Mouse (Mus musculus) MEL (cell line): ENCODE results near the gene BC051665. TPM values are rescaled to one million over a fixed set of nuclear protein-coding genes. Genes with fewer than 3 reads are reported as not detected.

Source experiments
- DNase-seq: peaks from one replicate; pipeline ENCODE4 v3.0.0; 2011; ENCODE audit warnings: low read depth, low spot score
- H3K27ac ChIP-seq: 2 replicates; pipeline ENCODE4 v1.5.1; 2012; ENCODE audit warnings: low read depth, mild to moderate bottlenecking, control low read depth, low read length, moderate library complexity; ENCODE audit not compliant: control insufficient read depth
- H3K27me3 ChIP-seq, 2 experiments: fragments of 150-350 bp in 1 of 2; sonication (generic) in 1 of 2; 2 replicates each; pipeline ENCODE4 v1.6.1; 2012; ENCODE audit warnings: low read length in 2 of 2, mild to moderate bottlenecking in 2 of 2, improper control_type of control experiment in 1 of 2, moderate library complexity in 1 of 2; ENCODE audit not compliant: insufficient read depth in 2 of 2, control insufficient read depth in 1 of 2
- H3K36me3 ChIP-seq, 2 experiments: 2 replicates each; pipeline ENCODE4 v1.6.1; 2012 to 2014; ENCODE audit warnings: low read length in 2 of 2, improper control_type of control experiment in 1 of 2, inconsistent platforms in 1 of 2, mild to moderate bottlenecking in 1 of 2; ENCODE audit not compliant: insufficient read depth in 2 of 2, control insufficient read depth in 1 of 2
- H3K4me1 ChIP-seq, 2 experiments: fragments of 150-350 bp in 1 of 2; sonication (generic) in 1 of 2; 2 replicates each; pipeline ENCODE4 v1.6.1; 2012; ENCODE audit warnings: low read length in 2 of 2, improper control_type of control experiment in 1 of 2, mild to moderate bottlenecking in 1 of 2; ENCODE audit not compliant: insufficient read depth in 2 of 2, control insufficient read depth in 1 of 2
- H3K4me3 ChIP-seq, 2 experiments: fragments of 150-350 bp in 1 of 2; sonication (generic) in 1 of 2; 2 replicates each; pipeline ENCODE4 v1.5.1; 2012; ENCODE audit warnings: low read depth in 2 of 2, low read length in 2 of 2, mild to moderate bottlenecking in 2 of 2, moderate library complexity in 2 of 2, control low read depth in 1 of 2, improper control_type of control experiment in 1 of 2; ENCODE audit not compliant: control insufficient read depth in 1 of 2, insufficient read depth in 1 of 2
- H3K79me2 ChIP-seq: 2 replicates; pipeline ENCODE4 v1.6.1; 2012; ENCODE audit warnings: mild to moderate bottlenecking, low read length, moderate library complexity; ENCODE audit not compliant: control insufficient read depth, poor library complexity, insufficient read depth
- H3K9ac ChIP-seq: 2 replicates; pipeline ENCODE4 v1.6.1; 2012; ENCODE audit warnings: low read depth, mild to moderate bottlenecking, control low read depth, low read length, moderate library complexity; ENCODE audit not compliant: control insufficient read depth, poor library complexity, severe bottlenecking
- H3K9me3 ChIP-seq: fragments of 150-350 bp; sonication (generic); replicated peaks from 2 replicates; pipeline ENCODE4 v1.6.1; 2012; ENCODE audit warnings: mild to moderate bottlenecking, low read length, improper control_type of control experiment, moderate library complexity; ENCODE audit not compliant: insufficient read depth
- BHLHE40 ChIP-seq: IDR thresholded peaks from 2 replicates; pipeline ENCODE4 v1.6.1; 2012; ENCODE audit warnings: low read depth, mild to moderate bottlenecking, inconsistent platforms, low read length, improper control_type of control experiment, borderline replicate concordance
- CHD1 ChIP-seq: IDR thresholded peaks from 2 replicates; pipeline ENCODE4 v1.6.1; 2012; ENCODE audit warnings: low read depth, mild to moderate bottlenecking, inconsistent platforms, low read length, improper control_type of control experiment
- CHD2 ChIP-seq: IDR thresholded peaks from 2 replicates; pipeline ENCODE4 v1.6.1; 2011; ENCODE audit warnings: low read length, improper control_type of control experiment
- CTCF ChIP-seq, 3 experiments: IDR thresholded peaks in 2 of 3; conservative IDR thresholded peaks in 1 of 3; 2 replicates each; pipeline ENCODE4 v1.5.1; 2011 to 2012; ENCODE audit warnings: low read length in 3 of 3, low read depth in 2 of 3, mild to moderate bottlenecking in 2 of 3, improper control_type of control experiment in 1 of 3, inconsistent platforms in 1 of 3, mixed read lengths in 1 of 3, moderate library complexity in 1 of 3; ENCODE audit not compliant: control insufficient read depth in 1 of 3, insufficient read depth in 1 of 3, poor library complexity in 1 of 3, severe bottlenecking in 1 of 3
- E2F4 ChIP-seq: IDR thresholded peaks from 2 replicates; pipeline ENCODE4 v1.6.1; 2011; ENCODE audit warnings: low read depth, low read length, improper control_type of control experiment, borderline replicate concordance
- EP300 ChIP-seq, 2 experiments: IDR thresholded peaks; 2 replicates each; pipeline ENCODE4 v1.6.1; 2011; ENCODE audit warnings: improper control_type of control experiment in 2 of 2, low read length in 2 of 2, low read depth in 1 of 2, mild to moderate bottlenecking in 1 of 2
- GABPA ChIP-seq: IDR thresholded peaks from 2 replicates; pipeline ENCODE4 v1.6.1; 2012; ENCODE audit warnings: low read depth, mild to moderate bottlenecking, inconsistent platforms, low read length, improper control_type of control experiment, moderate library complexity
- GATA1 ChIP-seq: IDR thresholded peaks from 2 replicates; pipeline ENCODE4 v1.6.1; 2011; ENCODE audit warnings: low read depth, low read length, improper control_type of control experiment
- HCFC1 ChIP-seq: IDR thresholded peaks from 2 replicates; pipeline ENCODE4 v1.6.1; 2012; ENCODE audit warnings: low read depth, mild to moderate bottlenecking, inconsistent platforms, low read length, improper control_type of control experiment, moderate library complexity
- MAZ ChIP-seq: IDR thresholded peaks from 2 replicates; pipeline ENCODE4 v1.6.1; 2012; ENCODE audit warnings: low read depth, mild to moderate bottlenecking, inconsistent platforms, low read length, improper control_type of control experiment
- MXI1 ChIP-seq: IDR thresholded peaks from 2 replicates; pipeline ENCODE4 v1.6.1; 2011; ENCODE audit warnings: mild to moderate bottlenecking, low read depth, low read length, improper control_type of control experiment
- MYC ChIP-seq: IDR thresholded peaks from 2 replicates; pipeline ENCODE4 v1.6.1; 2011; ENCODE audit warnings: low read depth, mild to moderate bottlenecking, low read length, improper control_type of control experiment, moderate library complexity
- NELFE ChIP-seq: IDR thresholded peaks from 2 replicates; pipeline ENCODE4 v1.6.1; 2011; ENCODE audit warnings: low read depth, low read length, improper control_type of control experiment
- NRF1 ChIP-seq: IDR thresholded peaks from 2 replicates; pipeline ENCODE4 v1.6.1; 2014; ENCODE audit warnings: low read depth, mild to moderate bottlenecking, inconsistent platforms, low read length, improper control_type of control experiment, moderate library complexity; ENCODE audit not compliant: poor library complexity, insufficient read depth, severe bottlenecking
- POLR2AphosphoS5 ChIP-seq: IDR thresholded peaks from 2 replicates; pipeline ENCODE4 v1.6.1; 2012; ENCODE audit warnings: low read depth, borderline replicate concordance, mild to moderate bottlenecking, inconsistent platforms, low read length, moderate library complexity, mixed read lengths
- RAD21 ChIP-seq: IDR thresholded peaks from 2 replicates; pipeline ENCODE4 v1.6.1; 2011; ENCODE audit warnings: mild to moderate bottlenecking, low read depth, low read length, improper control_type of control experiment
- SMC3 ChIP-seq: IDR thresholded peaks from 2 replicates; pipeline ENCODE4 v1.6.1; 2011; ENCODE audit warnings: low read depth, low read length, improper control_type of control experiment
- TBP ChIP-seq: IDR thresholded peaks from 2 replicates; pipeline ENCODE4 v1.8.0; 2011; ENCODE audit warnings: low read depth, low read length, improper control_type of control experiment
- TCF12 ChIP-seq: IDR thresholded peaks from 2 replicates; pipeline ENCODE4 v1.6.1; 2014; ENCODE audit warnings: low read depth, mild to moderate bottlenecking, inconsistent platforms, low read length, improper control_type of control experiment, moderate library complexity
- USF1 ChIP-seq: IDR thresholded peaks from 2 replicates; pipeline ENCODE4 v1.6.1; 2014; ENCODE audit warnings: low read depth, mild to moderate bottlenecking, inconsistent platforms, low read length, improper control_type of control experiment, moderate library complexity
- ZC3H11A ChIP-seq: IDR thresholded peaks from 2 replicates; pipeline ENCODE4 v1.6.1; 2012; ENCODE audit warnings: low read depth, mild to moderate bottlenecking, inconsistent platforms, low read length, improper control_type of control experiment
- ZMIZ1 ChIP-seq: IDR thresholded peaks from 2 replicates; pipeline ENCODE4 v1.6.1; 2012; ENCODE audit warnings: low read depth, mild to moderate bottlenecking, inconsistent platforms, low read length, improper control_type of control experiment, moderate library complexity
- ZNF384 ChIP-seq: IDR thresholded peaks from 2 replicates; pipeline ENCODE4 v1.6.1; 2012; ENCODE audit warnings: low read depth, mild to moderate bottlenecking, inconsistent platforms, low read length, improper control_type of control experiment
- polyA plus RNA-seq, 2 experiments: library from polyadenylated mRNA; stranded (reverse) in 1 of 2; unstranded in 1 of 2; fragments of >175 nt in 1 of 2; fragments of >200 nt in 1 of 2; gene quantifications; 2 replicates each; pipeline versions ENCODE4 v1.2.1 to v1.2.4; 2012; ENCODE audit warnings: low replicate concordance in 2 of 2, low read depth in 1 of 2; ENCODE audit not compliant: insufficient read length in 2 of 2, insufficient read depth in 1 of 2, missing spikeins in 1 of 2
- total RNA-seq: library from RNA; depleted of rRNA; stranded (reverse); fragments of 300-350 nt; gene quantifications from 2 replicates; pipeline ENCODE4 v1.2.3, GENCODE M21; 2012

Gene BC051665
- total and polyA plus RNA-seq, 3 experiments = not detected

DNA sequence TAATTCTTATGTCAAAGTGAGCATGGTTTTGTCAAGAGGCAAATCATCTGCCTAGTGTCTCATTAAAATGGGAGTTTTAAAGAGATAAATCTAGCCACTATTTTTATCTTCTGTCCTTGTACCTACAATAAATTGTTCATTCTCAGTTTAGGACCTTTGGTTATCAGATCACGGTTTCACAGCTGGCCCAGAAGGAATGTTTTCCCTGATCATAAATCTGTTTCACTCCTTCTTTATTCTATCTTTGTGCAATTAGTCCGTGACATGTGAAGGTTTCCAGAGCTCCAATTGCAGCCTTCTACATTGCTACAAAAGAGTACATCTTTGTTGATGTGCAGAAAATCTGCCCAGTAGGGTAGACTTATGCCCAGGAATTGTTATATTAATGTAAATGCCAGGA is 30.9 kb downstream of the BC051665 start:
- DNase-seq = no peak
- no peak overlapping the region for H3K4me3 ChIP-seq
- no peaks in the 10 kb centered on the region for H3K36me3 ChIP-seq
- no peak for TF ChIP-seq EP300 (IDR thresholded peaks at IDR 0.05; ENCODE audit: low read depth in 1 of 2, low read length in 2 of 2)
- TF ChIP-seq CHD2 = no peak
- no peak for TF ChIP-seq NRF1
- TF ChIP-seq CHD1 = no peak
- no peak for TF ChIP-seq SMC3
- TF ChIP-seq MYC = no peak
- TF ChIP-seq MAZ = no peak
- no peak for TF ChIP-seq HCFC1
- no peak for TF ChIP-seq BHLHE40
- TF ChIP-seq GATA1 = no peak
- TF ChIP-seq TCF12 = no peak
- no peak for TF ChIP-seq RAD21
- TF ChIP-seq TBP = no peak
- no peak for TF ChIP-seq GABPA
- no peak for TF ChIP-seq USF1
- H3K79me2 ChIP-seq = no peaks in the 10 kb centered on the region
- no peak overlapping the region for H3K9ac ChIP-seq
- H3K9me3 ChIP-seq = no peaks in the 10 kb centered on the region
- no peak overlapping the region for H3K27ac ChIP-seq
- H3K4me1 ChIP-seq = no peaks in the 10 kb centered on the region
- H3K27me3 ChIP-seq = no peaks in the 10 kb centered on the region

DNA sequence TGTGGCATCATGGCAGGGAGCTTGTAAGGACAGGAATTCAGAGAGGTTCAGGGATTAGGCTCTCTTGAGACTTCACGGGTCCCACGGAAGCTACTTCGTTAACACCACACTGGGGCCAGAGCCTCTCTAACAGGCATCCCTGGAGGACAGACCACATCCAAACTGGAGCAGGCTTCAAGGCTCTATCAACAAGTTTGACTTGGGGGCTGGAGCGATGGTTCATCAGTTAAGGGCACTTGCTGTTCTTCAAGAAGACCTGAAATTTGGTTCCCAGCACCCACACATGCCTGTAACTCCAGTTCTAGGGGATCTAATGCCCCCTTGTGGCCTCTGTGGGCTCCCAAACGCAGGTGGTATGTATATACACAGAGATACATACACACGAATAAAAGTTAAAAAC is 32.9 kb downstream of the BC051665 start:
- Histone ChIP-seq H3K4me3 (no peak overlapping the region), H3K27ac (no peak overlapping the region), H3K9me3 (no peaks in the 10 kb centered on the region)

More for the DNA sequence above, 32.9 kb downstream of the BC051665 start:
- TF ChIP-seq CTCF (IDR thresholded peaks at IDR 0.05 in 2 of 3, conservative IDR thresholded peaks at IDR 0.05 in 1 of 3; ENCODE audit: control insufficient read depth in 1 of 3, insufficient read depth in 1 of 3, low read depth in 2 of 3, low read length in 3 of 3, poor library complexity in 1 of 3, severe bottlenecking in 1 of 3) (no peak), ZNF384 (no peak), CHD2 (no peak), GATA1 (no peak), USF1 (no peak), POLR2AphosphoS5 (no peak), E2F4 (no peak), NELFE (no peak), RAD21 (no peak), ZMIZ1 (no peak), MXI1 (no peak), TCF12 (no peak), BHLHE40 (no peak), MAZ (no peak), SMC3 (no peak), ZC3H11A (no peak)
- TF ChIP-seq, all 39 proteins: peak for 0
- Histone ChIP-seq H3K79me2 (no peaks in the 10 kb centered on the region), H3K4me1 (no peaks in the 10 kb centered on the region), H3K27me3 (no peaks in the 10 kb centered on the region), H3K9ac (no peak overlapping the region), H3K36me3 (no peaks in the 10 kb centered on the region)
- no peak for DNase-seq
